Mouse (Mus musculus) spleen, adult 2 months (tissue): Measurements from ENCODE around the gene Timp2. TPM values are rescaled to one million over a fixed set of nuclear protein-coding genes. Genes with fewer than 3 reads are reported as not detected.

Experiments used
- DNase-seq, 2 experiments: peaks; one replicate each; pipeline versions ENCODE4 v3.0.0 to v3.0.0-alpha.2; 2012 to 2021; ENCODE audit warnings: low spot score in 2 of 2, low read depth in 1 of 2
- H3K27ac ChIP-seq: fragments of 200-500 bp; 2 replicates; pipeline ENCODE4 v1.5.1; 2012; ENCODE audit warnings: low read length, inconsistent platforms; ENCODE audit not compliant: insufficient read depth
- H3K27me3 ChIP-seq: fragments of 200-500 bp; 2 replicates; pipeline ENCODE4 v1.6.1; 2012; ENCODE audit warnings: mild to moderate bottlenecking, moderate library complexity, low read length, inconsistent platforms; ENCODE audit not compliant: control insufficient read depth, insufficient read depth
- H3K36me3 ChIP-seq: fragments of 200-500 bp; 2 replicates; pipeline ENCODE4 v1.6.1; 2012; ENCODE audit warnings: mild to moderate bottlenecking, low read length, inconsistent platforms; ENCODE audit not compliant: control insufficient read depth, insufficient read depth
- H3K4me1 ChIP-seq: fragments of 200-500 bp; 2 replicates; pipeline ENCODE4 v1.6.1; 2011; ENCODE audit warnings: inconsistent platforms; ENCODE audit not compliant: control insufficient read depth, insufficient read depth, insufficient read length
- H3K4me3 ChIP-seq: fragments of 200-500 bp; 2 replicates; pipeline ENCODE4 v1.5.1; 2011; ENCODE audit warnings: mild to moderate bottlenecking, inconsistent platforms; ENCODE audit not compliant: insufficient read depth, insufficient read length; ENCODE audit errors: extremely low read depth
- CTCF ChIP-seq: fragments of 200-500 bp; IDR thresholded peaks from 2 replicates; pipeline ENCODE4 v1.5.1; 2011; ENCODE audit warnings: mild to moderate bottlenecking, inconsistent platforms; ENCODE audit not compliant: insufficient read depth, insufficient read length, insufficient replicate concordance; ENCODE audit errors: extremely low read depth
- POLR2A ChIP-seq: fragments of 200-500 bp; IDR thresholded peaks from 2 replicates; pipeline ENCODE4 v1.6.1; 2011; ENCODE audit warnings: low read depth, low read length, inconsistent platforms
- WGBS: fragments of 180-500 bp; shearing (Covaris S2); methylation state at CpG from one replicate; pipeline ENCODE4 v1.1.7; 2018; 5-methylcytosine and 5-hydroxymethylcytosine counted together
- polyA plus RNA-seq: library from polyadenylated mRNA; depleted of rRNA; stranded (reverse); fragments of >200 nt; gene quantifications from 2 replicates; pipeline ENCODE4 v1.2.3, GENCODE M21; 2012

The Timp2 gene
- polyA plus RNA-seq, 1 experiment = 68.1 TPM

DNA sequence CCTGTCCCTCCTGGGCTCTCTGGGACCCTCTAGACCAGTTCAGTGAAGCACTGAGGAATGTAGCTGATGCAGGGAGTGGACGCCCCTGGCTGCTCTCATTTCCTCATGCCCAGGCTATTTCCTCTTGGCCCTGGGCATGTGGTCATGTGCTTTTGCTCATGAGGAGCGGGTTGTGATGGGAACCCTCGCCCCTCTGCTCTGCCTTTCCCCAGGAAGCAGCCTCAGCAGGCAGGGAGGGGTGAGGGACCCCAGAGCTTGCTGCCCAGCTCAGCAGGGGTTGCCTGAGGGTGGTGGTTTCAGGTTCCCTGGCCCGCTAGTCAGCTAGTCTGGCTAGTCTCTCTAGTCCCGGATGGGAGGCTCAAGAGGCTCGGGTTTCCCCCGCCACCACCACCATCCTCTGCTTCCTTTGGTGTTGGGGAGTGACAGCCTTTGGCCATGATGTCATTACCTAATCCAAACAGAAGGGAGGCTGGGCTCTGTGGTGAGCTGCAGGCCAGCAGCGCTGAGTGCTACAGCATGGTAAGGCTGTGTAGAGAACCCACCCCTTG lies 7.5 kb upstream of the Timp2 start:
- no peak for DNase-seq
- H3K4me3 ChIP-seq = no peak overlapping the region
- 6% methylated on average over 8 of the region's 8 CpGs for WGBS
- H3K27ac ChIP-seq = peak overlapping the region; percentile 86
- TF ChIP-seq POLR2A (no peak), CTCF (no peak)
- H3K4me1 ChIP-seq = peaks cover 9% of the 10 kb centered on the region; the same call in 1 of the 2 replicates
- no peaks in the 10 kb centered on the region for H3K36me3 ChIP-seq
- no peaks in the 10 kb centered on the region for H3K27me3 ChIP-seq

GRCm38 (mm10) chr11:118362501-118362900 lies 7.0 kb upstream of the Timp2 start:
- Histone ChIP-seq H3K4me3 (no peak overlapping the region), H3K36me3 (no peaks in the 10 kb centered on the region), H3K27ac (peak overlapping the region; percentile 47; the same call in 1 of the 2 replicates), H3K27me3 (no peaks in the 10 kb centered on the region), H3K4me1 (peaks cover 9% of the 10 kb centered on the region; the same call in 1 of the 2 replicates)
- no peak for TF ChIP-seq POLR2A
- TF ChIP-seq CTCF = no peak
- no peak for DNase-seq
- 61% methylated on average over 1 of the region's 1 CpGs for WGBS

DNA sequence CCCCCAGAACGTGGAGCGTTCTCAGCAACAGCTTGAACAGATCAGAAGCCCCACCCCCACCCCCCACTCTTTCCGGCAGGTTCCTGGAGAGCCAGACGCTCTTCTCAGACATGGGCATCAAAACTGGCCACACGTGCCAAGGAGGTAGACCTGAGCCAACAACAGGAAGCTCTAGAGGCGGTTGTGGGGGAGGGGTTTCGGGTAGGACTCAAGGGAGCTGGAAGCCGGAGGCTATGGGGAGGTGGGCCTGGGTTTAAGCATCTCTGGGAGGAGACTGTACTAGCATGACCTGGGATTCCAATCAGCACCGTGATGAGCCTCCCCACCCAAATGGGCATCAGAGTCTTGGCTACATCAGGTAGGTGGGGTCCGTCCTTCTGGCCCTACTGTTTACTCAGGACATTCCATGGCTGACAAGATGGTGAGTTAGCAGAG lies 5.4 kb upstream of the Timp2 start:
- H3K27ac ChIP-seq = peak overlapping the region; percentile 1; the same call in 1 of the 2 replicates
- 31% methylated on average over 10 of the region's 10 CpGs for WGBS
- no peak for TF ChIP-seq CTCF
- no peak for TF ChIP-seq POLR2A
- H3K27me3 ChIP-seq = no peaks in the 10 kb centered on the region
- H3K4me3 ChIP-seq = no peak overlapping the region
- no peak for DNase-seq
- H3K36me3 ChIP-seq = no peaks in the 10 kb centered on the region
- peaks cover 9% of the 10 kb centered on the region; the same call in 1 of the 2 replicates for H3K4me1 ChIP-seq

- H3K27me3 ChIP-seq = no peaks in the 10 kb centered on the region
- H3K36me3 ChIP-seq = no peaks in the 10 kb centered on the region
- H3K4me3 ChIP-seq = no peak overlapping the region
- H3K4me1 ChIP-seq = peaks cover 9% of the 10 kb centered on the region; the same call in 1 of the 2 replicates
- WGBS = 59% methylated on average over 7 of the region's 7 CpGs
- H3K27ac ChIP-seq = no peak overlapping the region; the same call in 1 of the 2 replicates
- no peak for DNase-seq
- no peak for TF ChIP-seq CTCF
- no peak for TF ChIP-seq POLR2A
Measured at GRCm38 (mm10) chr11:118360491-118360890, 5.0 kb upstream of the Timp2 start.

DNA sequence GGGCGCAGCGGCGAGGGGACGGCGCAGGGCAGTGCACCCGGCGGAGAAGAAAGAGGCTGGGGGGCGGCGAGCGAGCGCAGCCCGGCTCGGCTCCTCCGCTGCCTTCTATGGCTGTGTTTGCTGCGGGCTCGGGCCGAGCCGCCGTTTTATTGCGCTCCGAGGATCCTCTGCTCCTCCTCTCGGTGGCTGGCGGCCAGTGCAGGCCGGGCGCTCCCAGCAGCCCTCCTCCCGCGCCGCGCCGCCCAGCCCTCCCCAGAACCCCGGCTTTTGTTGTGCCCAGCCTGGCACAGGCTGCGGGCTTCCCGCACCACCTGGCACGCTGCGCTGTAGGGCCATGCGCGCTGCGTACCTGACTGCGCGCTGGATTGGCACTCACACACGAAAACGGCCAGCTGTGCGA lies 335 bp downstream of the Timp2 start:
- no peaks in the 10 kb centered on the region for H3K36me3 ChIP-seq
- TF ChIP-seq POLR2A = peak; percentile 47; the same call in 1 of the 2 replicates
- TF ChIP-seq CTCF = peak; percentile 59; the same call in 1 of the 2 replicates
- peaks cover 5% of the 10 kb centered on the region for H3K27me3 ChIP-seq
- DNase-seq = peak; percentile 33 to 75
- WGBS = under 1% methylated on average over 40 of the region's 43 CpGs
- H3K27ac ChIP-seq = peak overlapping the region; percentile 77
- peak overlapping the region; percentile 70 for H3K4me3 ChIP-seq
- peaks cover 3% of the 10 kb centered on the region for H3K4me1 ChIP-seq

DNA sequence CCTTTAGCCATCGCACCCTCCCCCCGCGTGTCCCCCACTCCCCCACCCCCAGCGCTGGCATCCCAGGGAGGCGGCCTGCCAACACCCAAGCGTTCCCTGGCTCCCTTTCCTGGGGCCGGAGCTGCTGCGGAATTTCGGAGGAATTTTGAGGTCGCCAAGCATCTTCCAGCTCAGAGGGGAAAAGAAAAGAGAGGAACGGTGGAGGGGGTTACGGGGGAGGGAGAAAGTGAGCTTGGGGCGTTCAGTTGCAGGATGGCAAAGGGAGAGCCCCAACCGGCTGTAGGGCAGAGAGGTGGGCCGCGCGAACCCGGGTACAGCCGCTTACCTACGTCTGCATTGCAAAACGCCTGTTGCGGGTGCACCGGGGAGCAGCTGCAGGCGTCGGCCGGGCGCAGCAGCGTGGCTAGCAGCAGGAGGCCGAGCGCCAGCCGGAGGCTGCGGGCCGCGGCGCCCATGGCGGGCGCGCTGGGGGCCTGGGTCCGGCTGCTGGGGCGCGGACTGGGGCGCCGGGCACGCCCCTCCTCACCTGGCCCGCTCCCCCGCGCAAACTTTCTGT lies 826 bp downstream of the Timp2 start:
- no peak for DNase-seq
- Histone ChIP-seq H3K27ac (peak overlapping the region; percentile 73), H3K4me3 (peak overlapping the region; percentile 70), H3K36me3 (no peaks in the 10 kb centered on the region), H3K27me3 (peaks cover 5% of the 10 kb centered on the region), H3K4me1 (peaks cover 3% of the 10 kb centered on the region)
- TF ChIP-seq POLR2A (no peak), CTCF (no peak)
- 2% methylated on average over 43 of the region's 47 CpGs for WGBS

- Histone ChIP-seq H3K4me3 (no peak overlapping the region), H3K27ac (peak overlapping the region; percentile 79), H3K27me3 (peaks cover 3% of the 10 kb centered on the region; the same call in 1 of the 2 replicates), H3K4me1 (peaks cover 17% of the 10 kb centered on the region; the same call in 1 of the 2 replicates), H3K36me3 (no peaks in the 10 kb centered on the region)
- TF ChIP-seq CTCF (no peak), POLR2A (no peak)
- 88% methylated on average over 5 of the region's 5 CpGs for WGBS
- no peak for DNase-seq
Measured at GRCm38 (mm10) chr11:118349494-118349893, 6.0 kb downstream of the Timp2 start.
